Mouse (Mus musculus): ENCODE measurements at regions not wholly inside any gene's neighbourhood (a gene's known extent, or its start where the extent isn't known, plus 50 kb on each side); places are given as distances from the start of the nearest gene placed in this dataset.

DNA sequence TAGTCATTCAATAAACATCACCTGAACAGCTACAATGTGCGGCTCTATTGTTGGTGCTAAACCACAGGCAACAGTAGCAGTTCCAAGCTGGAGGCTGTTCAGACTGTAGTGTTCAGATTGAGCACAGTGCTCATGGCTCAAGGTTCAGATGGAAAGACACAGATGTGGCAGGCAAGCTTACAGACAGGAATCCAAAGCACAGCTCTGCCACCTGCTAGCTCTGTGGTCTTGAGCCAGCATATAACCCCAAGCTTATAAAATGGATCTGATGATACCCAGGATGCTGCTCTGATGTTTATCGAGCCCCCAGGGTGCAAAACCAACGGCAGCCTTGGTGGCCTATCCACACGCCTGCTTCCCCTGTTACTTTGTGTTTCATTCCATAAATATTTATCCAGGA is 53.2 kb upstream of the Arntl start:
- no peaks in the 10 kb centered on the region for H3K9me3 ChIP-seq (replicated peaks)
- H3K4me3 ChIP-seq = no peak overlapping the region
- no peak overlapping the region for H3K27ac ChIP-seq (replicated peaks)
- 86% methylated on average over 4 of the region's 4 CpGs for WGBS
- no peak for DNase-seq (ENCODE audit: low spot score)
- H3K4me1 ChIP-seq = peaks cover 21% of the 10 kb centered on the region
- no peaks in the 10 kb centered on the region for H3K36me3 ChIP-seq
- no peaks in the 10 kb centered on the region for H3K27me3 ChIP-seq (ENCODE audit: low read depth, poor library complexity, severe bottlenecking)

DNA sequence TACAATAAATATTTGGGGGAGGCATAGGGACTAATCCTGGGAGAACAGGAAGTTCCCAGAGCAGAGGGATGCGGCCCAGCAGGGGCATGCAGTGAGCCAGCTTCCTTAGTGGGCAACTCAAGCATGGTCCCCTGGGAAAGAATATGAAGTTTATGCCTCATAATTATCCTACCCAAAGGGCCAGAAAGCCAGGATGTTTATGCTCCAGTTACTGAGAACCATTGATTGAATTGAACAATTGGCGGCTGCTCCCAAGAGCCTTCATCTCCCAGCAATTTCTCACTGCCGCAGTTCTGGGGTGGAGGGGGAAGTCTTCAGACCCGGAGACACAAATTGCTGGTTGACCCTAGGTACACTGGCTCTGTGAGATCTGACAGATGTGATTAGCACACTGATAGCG is 50.9 kb upstream of the Arntl start:
- WGBS = 81% methylated on average over 5 of the region's 5 CpGs
- H3K27ac ChIP-seq (replicated peaks) = no peak overlapping the region

GRCm38 (mm10) chr7:113156861-113157747 is 50.2 kb upstream of the Arntl start:
- Histone ChIP-seq H3K27me3 (ENCODE audit: low read depth, poor library complexity, severe bottlenecking) (no peaks in the 10 kb centered on the region), H3K9me3 (replicated peaks) (no peaks in the 10 kb centered on the region), H3K4me3 (no peak overlapping the region), H3K4me1 (peaks cover 4% of the 10 kb centered on the region; the same call in 1 of the 2 replicates), H3K27ac (replicated peaks) (no peak overlapping the region), H3K36me3 (no peaks in the 10 kb centered on the region)
- no peak for DNase-seq (ENCODE audit: low spot score)
- 82% methylated on average over 12 of the region's 12 CpGs for WGBS

More for the DNA sequence above, 50.9 kb upstream of the Arntl start:
- no peaks in the 10 kb centered on the region for H3K36me3 ChIP-seq
- no peaks in the 10 kb centered on the region for H3K9me3 ChIP-seq (replicated peaks)
- H3K4me3 ChIP-seq = no peak overlapping the region
- H3K27me3 ChIP-seq (ENCODE audit: low read depth, poor library complexity, severe bottlenecking) = no peaks in the 10 kb centered on the region
- DNase-seq (ENCODE audit: low spot score) = no peak
- H3K4me1 ChIP-seq = peaks cover 7% of the 10 kb centered on the region
